Mouse (Mus musculus) liver, embryonic 15.5 days (tissue): ENCODE measurements around the gene A830031A19Rik. TPM values are rescaled to one million over a fixed set of nuclear protein-coding genes. Genes with fewer than 3 reads are reported as not detected.

Experiments used
- ATAC-seq: fragments of 200-750 bp; cut with Nextera tagmentation; 2 replicates; pipeline ENCODE4 v1.8.0; 2017; ENCODE audit warnings: moderate number of reproducible peaks, mild to moderate bottlenecking, moderate library complexity; ENCODE audit not compliant: insufficient read depth
- H3K27ac ChIP-seq: fragments of 300-500 bp; sonication (generic); replicated peaks from 2 replicates; pipeline ENCODE4 v1.5.1; 2015; ENCODE audit warnings: mild to moderate bottlenecking, inconsistent platforms
- H3K27me3 ChIP-seq: fragments of 300-500 bp; sonication (generic); 2 replicates; pipeline ENCODE4 v1.6.1; 2015; ENCODE audit warnings: mild to moderate bottlenecking, inconsistent platforms
- H3K36me3 ChIP-seq: fragments of 300-500 bp; sonication (generic); replicated peaks from 2 replicates; pipeline ENCODE4 v1.6.1; 2015; ENCODE audit warnings: moderate library complexity, mild to moderate bottlenecking, inconsistent platforms
- H3K4me1 ChIP-seq: fragments of 300-500 bp; sonication (generic); replicated peaks from 2 replicates; pipeline ENCODE4 v1.6.1; 2015; ENCODE audit warnings: inconsistent platforms
- H3K4me2 ChIP-seq: fragments of 300-500 bp; sonication (generic); 2 replicates; pipeline ENCODE4 v1.6.1; 2015; ENCODE audit warnings: moderate library complexity, mild to moderate bottlenecking, inconsistent platforms
- H3K4me3 ChIP-seq: fragments of 300-500 bp; sonication (generic); replicated peaks from 2 replicates; pipeline ENCODE4 v1.5.1; 2015; ENCODE audit warnings: mild to moderate bottlenecking, inconsistent platforms
- H3K9ac ChIP-seq: fragments of 300-500 bp; sonication (generic); 2 replicates; pipeline ENCODE4 v1.6.1; 2015; ENCODE audit warnings: moderate library complexity, mild to moderate bottlenecking, inconsistent platforms
- H3K9me3 ChIP-seq: fragments of 300-500 bp; sonication (generic); replicated peaks from 2 replicates; pipeline ENCODE4 v1.6.1; 2016; ENCODE audit warnings: inconsistent platforms
- WGBS: fragments of 180-500 bp; shearing (Covaris S2); methylation state at CpG from one replicate; pipeline ENCODE4 v1.1.7; 2015; ENCODE audit warnings: mixed read lengths; ENCODE audit not compliant: insufficient replicate concordance; 5-methylcytosine and 5-hydroxymethylcytosine counted together
- polyA plus RNA-seq: library from polyadenylated mRNA; unstranded; fragments of >200 nt; fragmentation: Nextera tagmentation; extraction: Ambion mirVana; gene quantifications from 2 replicates; pipeline ENCODE4 v1.2.1, GENCODE M21; 2015

The A830031A19Rik gene
- polyA plus RNA-seq, 1 experiment from 2014 or later: not detected

DNA sequence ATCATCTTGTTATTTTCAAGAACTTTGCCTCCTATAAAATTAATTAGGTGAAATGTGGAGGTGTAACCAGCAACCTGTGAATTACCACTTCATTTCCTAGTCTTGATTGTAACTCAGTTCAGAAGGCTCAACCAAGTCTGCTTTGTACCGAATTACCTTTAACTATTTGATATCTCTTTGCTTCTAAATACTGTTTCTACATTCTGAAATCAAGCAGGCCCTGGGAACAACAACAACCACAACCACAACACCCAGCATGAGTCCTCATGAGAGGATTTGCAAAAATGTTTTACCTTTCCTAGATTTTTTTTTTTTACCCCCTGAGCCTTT is 8.2 kb upstream of the A830031A19Rik start:
- peak overlapping the region; percentile 35 for H3K9ac ChIP-seq
- 18% methylated on average over 1 of the region's 1 CpGs for WGBS
- H3K36me3 ChIP-seq: peaks cover 31% of the 10 kb centered on the region
- H3K4me3 ChIP-seq: peak overlapping the region; percentile 74
- peak overlapping the region; percentile 46 for H3K27ac ChIP-seq
- no peak for ATAC-seq
- peaks cover 9% of the 10 kb centered on the region; the same call in 1 of the 2 replicates for H3K27me3 ChIP-seq
- peaks cover 74% of the 10 kb centered on the region for H3K4me1 ChIP-seq
- H3K4me2 ChIP-seq: peak overlapping the region; percentile 97
- H3K9me3 ChIP-seq: no peaks in the 10 kb centered on the region

DNA sequence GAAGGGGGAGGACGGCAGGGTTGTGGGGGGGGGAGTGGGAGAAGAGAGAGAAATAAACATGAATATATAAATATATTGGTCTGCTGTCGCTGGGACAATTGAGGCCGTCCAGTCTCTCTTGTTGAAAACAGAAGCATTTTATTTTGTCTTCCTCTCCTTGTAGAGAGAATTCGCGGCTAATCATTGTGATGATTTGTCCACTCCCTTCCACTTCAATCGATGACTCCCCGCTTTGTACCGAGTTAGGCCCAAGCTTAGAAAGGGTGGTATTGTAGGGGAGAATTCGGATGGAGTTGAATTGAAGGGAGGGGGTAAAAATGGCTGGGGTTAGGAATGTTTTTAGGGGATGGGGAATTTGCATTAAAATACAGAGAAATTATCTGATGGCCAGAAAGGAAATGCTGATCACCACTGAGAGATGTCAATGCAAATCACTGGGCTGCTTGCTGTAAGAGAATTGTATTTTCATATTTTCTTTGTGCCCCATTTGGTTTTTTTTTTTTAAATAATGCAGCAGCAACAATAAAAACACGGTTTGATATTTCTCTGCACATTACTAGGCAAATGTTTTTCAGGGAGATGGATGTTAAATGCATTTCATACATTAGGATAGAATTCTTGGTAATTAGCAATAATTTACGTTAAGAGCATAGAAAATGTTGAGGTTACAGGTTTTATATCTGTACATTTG is 7.7 kb upstream of the A830031A19Rik start:
- H3K4me1 ChIP-seq: peaks cover 75% of the 10 kb centered on the region
- H3K4me3 ChIP-seq: peak overlapping the region; percentile 74
- H3K27ac ChIP-seq: peak overlapping the region; percentile 83
- peaks cover 26% of the 10 kb centered on the region for H3K36me3 ChIP-seq
- WGBS: 13% methylated on average over 11 of the region's 11 CpGs
- no peaks in the 10 kb centered on the region for H3K9me3 ChIP-seq
- H3K4me2 ChIP-seq: peak overlapping the region; percentile 97
- no peak for ATAC-seq
- H3K27me3 ChIP-seq: peaks cover 9% of the 10 kb centered on the region; the same call in 1 of the 2 replicates
- peak overlapping the region; percentile 71 for H3K9ac ChIP-seq

DNA sequence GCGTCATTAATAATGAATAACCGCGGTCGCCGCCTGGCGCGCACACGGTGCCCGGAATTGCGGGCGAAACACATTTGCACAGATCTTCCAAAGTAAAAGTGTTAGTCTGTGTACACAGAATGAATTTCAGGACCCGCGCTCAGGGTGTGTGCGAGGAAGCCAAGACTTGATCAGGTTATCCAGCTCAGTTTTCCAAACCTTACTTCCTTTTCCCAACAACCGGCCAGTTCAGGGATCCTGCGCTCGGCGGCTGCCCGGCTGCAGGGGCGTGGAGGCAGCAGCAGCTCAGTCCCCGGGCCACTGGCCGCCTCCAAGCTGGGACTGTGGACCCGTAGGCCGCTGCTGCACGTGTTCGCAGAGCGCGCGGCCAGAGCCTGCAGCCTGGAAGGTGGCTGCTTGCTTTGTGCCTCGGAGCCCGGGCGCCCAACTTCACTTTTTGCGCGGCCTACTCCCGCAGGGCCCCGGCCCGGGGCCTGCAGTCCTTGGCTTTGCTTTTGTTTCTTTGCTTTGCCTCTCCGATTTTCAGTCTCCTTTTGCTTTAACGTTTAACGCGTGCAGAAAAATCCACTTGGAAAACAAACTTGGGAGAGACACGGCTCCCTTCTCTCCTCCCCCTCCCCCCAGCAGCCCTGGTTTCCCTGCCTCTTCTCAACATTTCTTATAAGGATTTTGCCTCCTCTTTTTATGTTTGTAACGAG is 7.0 kb upstream of the A830031A19Rik start:
- Histone ChIP-seq H3K4me2 (peak overlapping the region; percentile 97), H3K4me3 (peak overlapping the region; percentile 74), H3K27ac (peak overlapping the region; percentile 83), H3K27me3 (peaks cover 9% of the 10 kb centered on the region; the same call in 1 of the 2 replicates), H3K9me3 (no peaks in the 10 kb centered on the region), H3K36me3 (peaks cover 19% of the 10 kb centered on the region), H3K9ac (peak overlapping the region; percentile 71), H3K4me1 (peaks cover 81% of the 10 kb centered on the region)
- ATAC-seq: no peak
- WGBS: under 1% methylated on average over 43 of the region's 43 CpGs

DNA sequence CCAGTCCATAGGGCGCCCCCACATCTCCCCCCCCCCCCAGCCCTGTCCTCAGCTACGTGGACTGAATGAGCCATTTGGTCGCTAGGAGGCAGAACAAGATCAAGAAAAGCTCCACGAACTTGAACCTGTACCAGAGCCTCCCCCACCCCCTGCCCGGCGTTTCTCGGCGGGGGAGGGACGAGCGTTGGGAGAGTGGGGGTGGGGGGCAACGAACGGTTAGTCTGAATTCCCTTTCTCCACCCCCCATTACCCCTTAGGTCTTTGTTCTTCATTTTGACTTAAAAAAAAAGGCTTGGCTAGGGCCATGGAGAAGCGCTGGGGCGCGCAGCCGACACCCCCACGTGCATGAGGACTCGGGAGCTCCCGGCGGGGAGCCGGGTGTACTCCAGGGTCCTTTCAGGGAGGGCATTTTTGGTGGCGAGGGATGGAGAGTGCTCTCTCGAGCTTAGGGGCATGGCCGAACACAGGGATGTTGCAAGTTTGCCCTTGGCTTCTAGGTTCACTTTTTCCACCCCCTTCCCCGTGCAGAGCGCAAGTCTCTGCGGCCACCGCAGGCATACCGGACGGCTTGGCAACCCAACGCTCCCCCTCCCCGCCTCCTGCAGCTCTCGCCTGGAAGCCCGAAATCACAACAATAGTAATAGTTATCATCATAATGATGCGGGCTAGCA is 6.3 kb upstream of the A830031A19Rik start:
- H3K27ac ChIP-seq: peak overlapping the region; percentile 83
- peak; percentile 45 for ATAC-seq
- H3K9ac ChIP-seq: peak overlapping the region; percentile 71
- H3K36me3 ChIP-seq: peaks cover 12% of the 10 kb centered on the region
- H3K9me3 ChIP-seq: no peaks in the 10 kb centered on the region
- H3K4me1 ChIP-seq: peaks cover 86% of the 10 kb centered on the region
- H3K4me2 ChIP-seq: peak overlapping the region; percentile 97
- WGBS: under 1% methylated on average over 35 of the region's 35 CpGs
- H3K4me3 ChIP-seq: peak overlapping the region; percentile 74
- peaks cover 10% of the 10 kb centered on the region for H3K27me3 ChIP-seq

DNA sequence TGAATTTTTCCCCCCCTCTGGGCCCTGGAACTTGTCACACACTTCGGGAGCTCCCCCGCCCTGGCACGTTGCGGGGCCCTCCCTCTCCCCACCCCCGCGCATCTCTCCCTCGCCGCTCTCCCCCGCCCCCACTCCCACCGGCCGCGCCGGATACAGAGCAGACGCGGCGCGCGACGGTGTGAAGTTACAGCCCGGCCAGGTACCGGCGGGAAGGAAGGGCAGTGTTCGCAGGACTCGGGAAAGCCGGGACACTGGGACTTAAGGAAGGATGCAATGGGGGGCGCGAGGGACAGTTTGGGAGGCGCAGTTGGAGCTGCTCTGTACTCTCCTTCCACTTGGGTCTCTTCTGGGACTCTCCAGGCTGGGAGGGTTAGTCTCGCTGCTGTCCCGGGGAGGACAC is 5.7 kb upstream of the A830031A19Rik start:
- H3K9me3 ChIP-seq: no peaks in the 10 kb centered on the region
- peak overlapping the region; percentile 83 for H3K27ac ChIP-seq
- H3K4me1 ChIP-seq: peaks cover 86% of the 10 kb centered on the region
- H3K27me3 ChIP-seq: peaks cover 16% of the 10 kb centered on the region
- H3K9ac ChIP-seq: peak overlapping the region; percentile 71
- H3K4me2 ChIP-seq: peak overlapping the region; percentile 97
- peak overlapping the region; percentile 74 for H3K4me3 ChIP-seq
- peaks cover 6% of the 10 kb centered on the region for H3K36me3 ChIP-seq
- under 1% methylated on average over 30 of the region's 30 CpGs for WGBS
- ATAC-seq: peak; percentile 54

DNA sequence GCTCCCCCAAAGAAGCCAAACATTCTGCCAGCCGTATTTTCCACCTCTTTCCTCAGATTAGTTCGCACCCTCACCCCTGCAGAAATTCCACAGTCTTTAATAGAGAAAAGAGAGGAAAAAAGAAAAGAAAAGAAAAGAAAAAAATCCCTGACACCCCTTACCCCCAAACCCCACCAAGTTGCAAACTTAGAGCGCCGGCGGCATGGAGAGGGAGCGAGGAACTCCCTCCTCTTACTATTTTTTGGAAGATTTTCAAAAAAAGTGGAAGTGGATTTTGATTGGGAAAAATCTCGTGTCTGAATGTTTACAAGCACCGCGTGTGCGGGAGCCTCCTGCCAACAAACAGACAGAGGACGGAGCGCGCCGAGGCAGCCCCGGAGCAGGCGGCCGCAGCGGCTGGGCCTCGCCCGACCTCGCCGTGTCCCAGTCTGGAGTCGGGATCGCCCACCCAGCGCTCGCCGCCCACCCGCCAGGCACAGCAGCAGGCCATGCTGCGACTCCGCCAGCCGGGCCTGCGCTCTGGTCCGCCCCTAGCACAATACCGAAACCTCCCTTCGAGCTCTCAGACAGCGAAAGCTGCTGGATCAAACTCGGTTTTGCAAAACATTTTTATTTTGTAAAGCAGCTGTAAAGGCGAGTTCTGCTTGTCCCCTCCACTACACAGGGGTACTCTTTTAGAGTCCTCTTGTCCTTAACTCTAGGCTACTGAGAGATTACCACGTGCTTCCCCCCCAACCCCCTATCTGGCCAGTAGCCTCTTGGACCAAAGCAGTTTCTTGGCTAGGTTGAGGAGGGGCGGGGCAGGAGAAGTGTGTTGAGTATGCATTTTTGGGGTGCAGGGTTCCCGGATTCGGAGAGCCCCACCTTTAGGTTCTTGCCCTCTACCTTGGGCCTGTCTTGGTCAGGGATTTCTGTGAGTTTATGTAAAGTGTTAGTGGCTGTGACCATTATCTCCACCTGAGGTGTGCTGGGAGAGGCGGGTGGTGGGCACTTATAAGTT is 4.8 kb upstream of the A830031A19Rik start:
- Histone ChIP-seq H3K36me3 (no peaks in the 10 kb centered on the region; the same call in 1 of the 2 replicates), H3K4me3 (peak overlapping the region; percentile 74), H3K9me3 (no peaks in the 10 kb centered on the region), H3K27ac (peak overlapping the region; percentile 83), H3K9ac (peak overlapping the region; percentile 71), H3K27me3 (peaks cover 25% of the 10 kb centered on the region), H3K4me2 (peak overlapping the region; percentile 97), H3K4me1 (peaks cover 88% of the 10 kb centered on the region)
- under 1% methylated on average over 43 of the region's 43 CpGs for WGBS
- ATAC-seq: peak; percentile 12

DNA sequence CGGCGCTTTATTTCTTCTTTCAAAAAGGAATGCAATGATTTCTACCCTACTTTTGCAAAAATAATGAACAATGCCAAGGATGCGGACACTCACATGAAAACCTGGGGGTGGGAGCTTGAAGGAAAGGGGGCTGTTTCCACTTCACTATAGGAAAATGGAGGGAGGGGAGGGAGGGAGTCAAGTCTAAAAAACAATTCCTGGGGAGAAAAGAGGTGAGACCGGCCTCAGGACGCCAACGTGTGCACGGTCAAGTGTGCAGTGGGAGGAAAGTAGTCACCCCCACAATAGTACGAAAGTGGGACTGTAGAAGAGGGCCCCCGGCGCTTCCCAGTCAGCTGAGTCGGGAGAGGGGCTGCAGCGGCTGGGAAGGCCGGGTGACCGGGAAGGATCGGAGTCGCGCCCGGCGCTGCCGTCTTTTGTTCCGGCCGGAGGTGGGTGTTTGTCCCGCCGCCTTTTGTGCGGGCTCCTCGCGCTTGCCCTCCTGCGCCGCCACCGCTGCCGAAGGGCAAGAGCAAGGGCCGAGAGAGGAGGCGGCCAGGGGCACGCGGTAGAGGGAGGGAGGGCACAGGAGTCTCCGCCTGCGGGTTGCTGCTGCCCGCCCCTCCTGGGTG is 4.0 kb upstream of the A830031A19Rik start:
- Histone ChIP-seq H3K4me2 (peak overlapping the region; percentile 97), H3K27me3 (peaks cover 33% of the 10 kb centered on the region), H3K4me1 (peaks cover 89% of the 10 kb centered on the region), H3K4me3 (peak overlapping the region; percentile 74), H3K36me3 (no peaks in the 10 kb centered on the region), H3K27ac (peak overlapping the region; percentile 83), H3K9ac (peak overlapping the region; percentile 71), H3K9me3 (no peaks in the 10 kb centered on the region)
- under 1% methylated on average over 37 of the region's 38 CpGs for WGBS
- no peak for ATAC-seq

DNA sequence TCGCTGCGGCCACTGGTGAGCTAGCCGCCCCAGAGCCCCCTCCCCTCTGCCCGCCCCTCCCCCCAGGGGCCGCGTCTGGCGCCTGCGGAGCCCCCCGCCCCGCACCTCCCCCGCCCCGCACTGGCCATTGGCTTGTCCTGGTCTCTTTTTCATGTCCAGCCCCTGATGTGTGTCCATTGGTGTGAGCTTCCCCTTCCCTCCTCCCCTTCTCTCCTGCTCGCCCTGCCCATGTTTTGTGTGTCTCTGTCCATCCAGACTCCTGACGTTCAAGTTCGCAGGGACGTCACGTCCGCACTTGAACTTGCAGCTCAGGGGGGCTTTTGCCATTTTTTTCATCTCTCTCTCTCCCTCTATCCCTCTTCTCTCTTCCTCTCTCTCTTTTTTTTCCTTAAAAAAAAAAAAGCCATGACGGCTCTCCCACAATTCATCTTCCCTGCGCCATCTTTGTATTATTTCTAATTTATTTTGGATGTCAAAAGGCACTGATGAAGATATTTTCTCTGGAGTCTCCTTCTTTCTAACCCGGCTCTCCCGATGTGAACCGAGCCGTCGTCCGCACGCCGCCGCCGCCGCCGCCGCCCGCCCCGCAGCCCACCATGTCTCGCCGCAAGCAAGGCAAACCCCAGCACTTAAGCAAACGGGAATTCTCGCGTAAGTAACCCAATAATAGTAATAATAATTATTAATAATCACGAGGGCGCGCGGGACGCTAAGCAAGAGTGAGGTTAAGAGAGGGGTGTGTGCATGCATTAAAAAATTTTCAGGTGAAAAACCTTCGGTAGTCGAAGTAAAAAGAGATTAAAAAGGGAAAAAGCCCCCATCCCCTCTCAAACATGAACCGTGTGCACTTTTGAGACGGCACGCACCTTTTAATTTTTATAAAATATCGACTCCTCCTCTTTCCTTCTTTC is 3.2 kb upstream of the A830031A19Rik start, which contains the start of gene Bcl11a:
Gene Bcl11a, plus strand, starts transcription at position 262 of the 911 bp plus-strand sequence.
- under 1% methylated on average over 39 of the region's 51 CpGs for WGBS
- H3K9ac ChIP-seq: peak within 1 kb of the TSS; percentile 71
- peak; percentile 29 for ATAC-seq
- no peaks in the 10 kb centered on the region for H3K9me3 ChIP-seq
- peaks cover 83% of the 10 kb centered on the region for H3K4me1 ChIP-seq
- H3K27me3 ChIP-seq: peaks cover 41% of the 10 kb centered on the region
- H3K36me3 ChIP-seq: no peaks in the 10 kb centered on the region
- H3K4me2 ChIP-seq: peak within 1 kb of the TSS; percentile 97
- peak within 1 kb of the TSS; percentile 83 for H3K27ac ChIP-seq
- peak within 1 kb of the TSS; percentile 74 for H3K4me3 ChIP-seq
